Mouse (Mus musculus) heart, adult 2 months (tissue): ENCODE data around the gene Kat6b.

Experiments used
- CTCF ChIP-seq: fragments of 200-600 bp; IDR thresholded peaks from 2 replicates; pipeline ENCODE4 v1.8.1; 2022; ENCODE audit warnings: antibody characterized with exemption, mild to moderate bottlenecking, moderate library complexity
- EP300 ChIP-seq: fragments of 200-500 bp; IDR thresholded peaks from 2 replicates; pipeline ENCODE4 v1.6.1; 2011; ENCODE audit warnings: low read depth, low read length, control low read depth; ENCODE audit not compliant: insufficient read depth
- POLR2A ChIP-seq: fragments of 200-500 bp; IDR thresholded peaks from 2 replicates; pipeline ENCODE4 v1.6.1; 2011; ENCODE audit warnings: mild to moderate bottlenecking, low read depth, low read length, control low read depth; ENCODE audit not compliant: insufficient read depth

GRCm38 (mm10) chr14:21613031-21613430 is 131.8 kb downstream of the Kat6b start:
- no peak for TF ChIP-seq CTCF
- no peak for TF ChIP-seq EP300
- TF ChIP-seq POLR2A, result no peak
